Mouse (Mus musculus): ENCODE results near the gene Mmp2.

The Mmp2 gene

DNA sequence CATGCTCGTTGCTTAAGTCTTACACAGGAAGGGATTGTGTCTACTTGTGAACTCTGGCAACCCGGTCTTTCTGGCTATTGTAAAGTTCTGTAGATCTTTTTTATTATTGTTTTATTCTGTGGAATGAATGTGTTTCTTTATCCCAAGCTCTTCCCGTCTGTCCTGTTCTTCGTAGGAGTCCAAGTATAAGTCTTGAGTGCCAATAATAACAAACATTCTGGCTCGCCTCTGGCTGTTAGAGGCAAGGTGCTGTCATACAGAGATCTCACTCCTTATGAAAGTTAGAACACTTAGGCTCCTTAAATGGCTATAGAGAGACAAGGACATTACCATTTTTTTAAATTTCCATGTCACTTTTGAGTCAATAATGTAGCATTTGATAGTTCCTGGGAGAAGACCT is 69.5 kb downstream of the Mmp2 start:
- DNase-seq: no peak

DNA sequence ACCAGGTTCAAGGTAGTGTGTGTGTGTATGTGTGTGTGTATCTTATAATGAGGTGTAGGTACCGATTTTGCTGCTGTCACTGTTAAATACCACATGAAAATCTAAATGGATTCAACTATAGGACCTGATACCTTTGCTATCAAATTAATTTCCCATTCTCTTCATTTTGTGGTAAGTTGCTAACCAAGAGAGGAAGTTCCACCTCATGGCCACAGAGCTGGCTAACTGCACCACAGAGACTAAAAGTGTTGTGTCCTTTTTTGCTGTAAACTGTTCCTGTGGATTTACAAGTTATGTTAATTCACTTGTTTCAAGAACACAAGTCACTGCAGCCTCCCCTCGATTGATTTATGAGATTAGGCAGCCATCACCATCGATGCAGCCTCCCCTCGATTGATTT is 70.7 kb downstream of the Mmp2 start:
- DNase-seq: no peak

DNA sequence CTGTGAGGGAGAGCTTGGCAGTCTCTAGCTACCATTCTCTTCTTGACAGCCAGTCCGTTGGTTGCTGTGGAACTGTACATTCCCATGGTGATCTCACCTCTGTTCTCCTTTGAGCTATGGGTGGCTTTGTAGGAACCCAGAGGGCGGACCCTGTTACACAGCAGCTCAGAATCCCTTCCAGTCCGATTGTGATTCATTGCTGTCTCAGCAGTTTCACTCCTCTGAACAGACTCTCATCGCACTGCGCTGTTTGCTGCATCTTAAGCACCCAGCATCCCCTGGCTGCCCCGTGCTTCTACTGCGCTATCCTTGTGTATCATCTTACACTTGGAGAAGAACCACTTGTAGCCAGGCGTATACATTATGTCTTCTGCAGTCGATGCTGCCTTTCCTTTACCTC is 72.5 kb downstream of the Mmp2 start:
- no peak for DNase-seq

DNA sequence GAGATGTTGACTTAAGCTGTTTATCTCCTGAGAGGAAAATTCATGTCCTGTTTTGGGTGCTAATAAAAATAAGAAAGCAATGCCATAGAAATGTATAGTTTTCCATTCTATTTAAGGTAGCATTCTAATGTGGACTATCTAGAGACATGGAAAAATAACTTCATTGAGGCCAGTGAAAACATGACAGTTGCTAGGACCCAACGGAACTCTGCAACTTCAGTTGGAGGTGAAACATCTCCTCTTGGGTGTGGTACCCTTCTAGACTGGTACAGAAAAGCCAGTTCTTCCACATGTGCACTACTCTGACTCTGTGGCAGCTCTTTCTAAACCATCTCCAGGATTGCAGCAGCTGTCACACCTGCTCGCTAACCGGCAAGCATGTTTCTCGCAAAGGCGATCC is 74.0 kb downstream of the Mmp2 start, which contains the start of gene Capns2:
TSS of gene Capns2 (plus strand) at position 301 of the 400 bp plus-strand sequence.
- no peak for DNase-seq

DNA sequence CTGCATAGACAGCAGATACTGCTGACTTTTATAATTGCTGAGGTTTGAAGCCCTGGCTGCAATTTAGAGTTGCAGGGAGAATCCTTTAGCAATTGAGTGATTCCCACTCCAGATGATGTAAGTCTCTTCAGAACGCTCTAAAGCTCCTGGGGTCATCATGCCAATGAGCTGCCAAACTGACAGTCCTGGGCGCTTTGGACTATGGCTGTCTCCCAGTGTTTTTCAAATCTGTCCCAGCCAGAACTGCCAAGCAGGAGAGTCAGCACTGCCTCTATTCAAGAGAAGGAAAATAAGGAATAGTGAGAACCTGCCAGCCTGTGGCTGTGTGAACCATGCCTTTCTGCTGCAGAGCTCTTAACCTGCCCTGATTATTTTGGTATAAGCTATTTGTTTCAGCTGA is 75.9 kb downstream of the Mmp2 start:
- DNase-seq: no peak
